Mouse (Mus musculus) gastrocnemius, adult 8-10 months (tissue): Measurements from ENCODE around the gene Tm9sf1. TPM values are rescaled to one million over a fixed set of nuclear protein-coding genes. Genes with fewer than 3 reads are reported as not detected.

ENCODE experiments used
- DNase-seq, 2 experiments: peaks; one replicate each; pipeline ENCODE4 v3.0.0; 2022; ENCODE audit warnings: low spot score in 2 of 2
- total RNA-seq, 4 experiments: library from RNA; stranded (reverse); gene quantifications; 2 replicates each; pipeline ENCODE4 v1.2.4; 2022

Gene Tm9sf1
- total RNA-seq = 10 to 100 TPM; 15.6 to 18.3 (median 17.1) TPM

GRCm38 (mm10) chr14:55643060-55643907 is at the start of gene Tm9sf1:
Tm9sf1 (minus strand) TSS chr14:55643806.
- DNase-seq = peak; percentile 76 to 79

GRCm38 (mm10) chr14:55689433-55689832 is 45.8 kb upstream of the Tm9sf1 start:
- DNase-seq = no peak

GRCm38 (mm10) chr14:55682118-55682493 is 38.5 kb upstream of the Tm9sf1 start:
- no peak for DNase-seq

GRCm38 (mm10) chr14:55681160-55682117 is 37.8 kb upstream of the Tm9sf1 start, which contains the start of gene Tinf2:
Tinf2 (minus strand) TSS chr14:55681820.
- peak; percentile 79 to 87 for DNase-seq

GRCm38 (mm10) chr14:55677615-55678014 is 34.0 kb upstream of the Tm9sf1 start:
- DNase-seq = no peak

GRCm38 (mm10) chr14:55672741-55673060 is 29.1 kb upstream of the Tm9sf1 start:
- DNase-seq = no peak

- DNase-seq = peak; percentile 80 to 85
Observed at GRCm38 (mm10) chr14:55671833-55672740, 28.5 kb upstream of the Tm9sf1 start, which contains the start of the genes Gmpr2 and Nedd8. Gmpr2 (plus strand) TSS chr14:55671941. Nedd8 (minus strand) TSS chr14:55672124.

- no peak for DNase-seq
Observed at GRCm38 (mm10) chr14:55671486-55671832, 27.9 kb upstream of the Tm9sf1 start.

- DNase-seq = no peak
Observed at GRCm38 (mm10) chr14:55660636-55661035, 17.0 kb upstream of the Tm9sf1 start.

GRCm38 (mm10) chr14:55659960-55660573 is 16.5 kb upstream of the Tm9sf1 start, which contains the start of gene Mdp1:
Mdp1 (minus strand) TSS chr14:55660508.
- peak; percentile 47 to 63 for DNase-seq

- no peak for DNase-seq
Observed at GRCm38 (mm10) chr14:55658011-55658410, 14.4 kb upstream of the Tm9sf1 start.

- no peak for DNase-seq
Observed at GRCm38 (mm10) chr14:55656935-55657334, 13.3 kb upstream of the Tm9sf1 start.

- no peak for DNase-seq
Observed at GRCm38 (mm10) chr14:55651528-55651927, 7.9 kb upstream of the Tm9sf1 start.

- DNase-seq = no peak
Observed at GRCm38 (mm10) chr14:55649884-55650283, 6.3 kb upstream of the Tm9sf1 start, which contains the start of gene Tssk4. Tssk4 (plus strand) TSS chr14:55650184.

- DNase-seq = no peak
Observed at GRCm38 (mm10) chr14:55644261-55644888, 769 bp upstream of the Tm9sf1 start.

GRCm38 (mm10) chr14:55642679-55643059 is 937 bp downstream of the Tm9sf1 start:
- no peak for DNase-seq

GRCm38 (mm10) chr14:55641291-55641690 is 2.3 kb downstream of the Tm9sf1 start:
- no peak for DNase-seq

GRCm38 (mm10) chr14:55640816-55641215 is 2.8 kb downstream of the Tm9sf1 start:
- no peak for DNase-seq

- no peak for DNase-seq
Observed at GRCm38 (mm10) chr14:55637795-55638194, 5.8 kb downstream of the Tm9sf1 start, which contains the start of gene Gm49378. Gm49378 (minus strand) TSS chr14:55637895.

- peak; percentile 65 to 69 for DNase-seq
Observed at GRCm38 (mm10) chr14:55635523-55636007, 8.0 kb downstream of the Tm9sf1 start, which contains the start of gene Ipo4. Ipo4 (minus strand) TSS chr14:55635957.
